Mouse (Mus musculus): Measurements from ENCODE around the gene Brinp2.

DNA sequence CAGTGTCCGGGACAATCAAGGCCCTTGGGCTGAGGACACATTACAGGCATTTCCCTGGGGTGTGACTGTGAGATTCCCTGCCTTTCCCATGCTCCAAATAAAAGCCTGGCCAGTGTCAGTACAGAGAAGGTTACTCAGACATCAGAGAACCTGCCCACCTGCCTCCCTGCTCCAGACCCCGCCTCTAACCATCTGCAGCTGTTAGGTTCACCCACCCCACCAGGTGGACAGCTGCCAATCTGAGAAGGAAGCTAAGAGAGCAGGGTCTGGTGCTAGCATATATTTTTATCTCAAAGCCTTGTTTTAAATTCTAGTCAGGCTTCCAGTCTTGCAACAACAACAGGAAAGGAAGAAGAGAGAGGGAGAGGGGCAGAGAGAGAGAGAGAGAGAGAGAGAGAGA is 128.9 kb downstream of the Brinp2 start:
- TF ChIP-seq POLR2A (IDR thresholded peaks at IDR 0.05; ENCODE audit: insufficient read length, low read depth) (no peak), CEBPB (IDR thresholded peaks at IDR 0.05; ENCODE audit: insufficient read depth, poor library complexity, severe bottlenecking) (no peak), SRF (IDR thresholded peaks at IDR 0.05; ENCODE audit: control insufficient read depth, insufficient read length, low read depth) (no peak), USF1 (IDR thresholded peaks at IDR 0.05; ENCODE audit: low read depth) (no peak), MAX (IDR thresholded peaks at IDR 0.05; ENCODE audit: low read depth) (no peak), E2F4 (IDR thresholded peaks at IDR 0.05; ENCODE audit: insufficient read depth) (no peak), TCF12 (IDR thresholded peaks at IDR 0.05; ENCODE audit: insufficient read depth, poor library complexity, severe bottlenecking) (no peak), MYOD1 (IDR thresholded peaks at IDR 0.05; ENCODE audit: control insufficient read depth in 1 of 3, insufficient read length in 2 of 3, low read depth in 2 of 3) (peak in 1 of 3 experiments; percentile 32), POLR2AphosphoS2 (IDR thresholded peaks at IDR 0.05; ENCODE audit: insufficient read length, low read depth) (no peak), MYOG (IDR thresholded peaks at IDR 0.05; ENCODE audit: control insufficient read depth in 1 of 3, insufficient read depth in 1 of 3, insufficient read length in 2 of 3, low read depth in 2 of 3) (peak in 1 of 3 experiments; percentile 28)

Data from myocyte (in vitro differentiated cells).